Mouse (Mus musculus): ENCODE results near the gene Hoxa7. TPM values are rescaled to one million over a fixed set of nuclear protein-coding genes. Genes with fewer than 3 reads are reported as not detected.

Hoxa7 gene
- total RNA-seq, 2 experiments from 2014 or later = 21.5 to 26.6 TPM

- no peak for DNase-seq
Measured at GRCm38 (mm10) chr6:52196811-52197210, 24.8 kb downstream of the Hoxa7 start.

GRCm38 (mm10) chr6:52194690-52195089, 27.0 kb downstream of the Hoxa7 start:
- no peak for DNase-seq

- DNase-seq = peak; percentile 95
Measured at GRCm38 (mm10) chr6:52191860-52192550, 29.6 kb downstream of the Hoxa7 start.

GRCm38 (mm10) chr6:52190906-52191810, 30.5 kb downstream of the Hoxa7 start, which contains the start of gene Hoxa4:
Gene Hoxa4, minus strand, starts transcription at chr6:52191753.
- peak; percentile 48 for DNase-seq

- DNase-seq = peak; percentile 50
Measured at GRCm38 (mm10) chr6:52190410-52190809, 31.2 kb downstream of the Hoxa7 start.

- no peak for DNase-seq
Measured at GRCm38 (mm10) chr6:52189909-52190308, 31.7 kb downstream of the Hoxa7 start.

GRCm38 (mm10) chr6:52189172-52189591, 32.5 kb downstream of the Hoxa7 start:
- DNase-seq = peak; percentile 59

- no peak for DNase-seq
Measured at GRCm38 (mm10) chr6:52186500-52186899, 35.2 kb downstream of the Hoxa7 start.

- DNase-seq = no peak
Measured at GRCm38 (mm10) chr6:52185834-52186233, 35.8 kb downstream of the Hoxa7 start.

- peak; percentile 61 for DNase-seq
Measured at GRCm38 (mm10) chr6:52185222-52185621, 36.4 kb downstream of the Hoxa7 start.

- DNase-seq = peak; percentile 47
Measured at GRCm38 (mm10) chr6:52184668-52185067, 37.0 kb downstream of the Hoxa7 start.

GRCm38 (mm10) chr6:52183311-52184080, 38.2 kb downstream of the Hoxa7 start:
- peak; percentile 48 for DNase-seq

- DNase-seq = no peak
Measured at GRCm38 (mm10) chr6:52182793-52183192, 38.9 kb downstream of the Hoxa7 start.

- DNase-seq = no peak
Measured at GRCm38 (mm10) chr6:52182030-52182429, 39.6 kb downstream of the Hoxa7 start.

GRCm38 (mm10) chr6:52180726-52181125, 40.9 kb downstream of the Hoxa7 start:
- no peak for DNase-seq

GRCm38 (mm10) chr6:52180213-52180710, 41.4 kb downstream of the Hoxa7 start:
- DNase-seq = no peak

- no peak for DNase-seq
Measured at GRCm38 (mm10) chr6:52179690-52180089, 42.0 kb downstream of the Hoxa7 start.

- peak; percentile 15 for DNase-seq
Measured at GRCm38 (mm10) chr6:52178918-52179665, 42.6 kb downstream of the Hoxa7 start.

GRCm38 (mm10) chr6:52177806-52178205, 43.8 kb downstream of the Hoxa7 start:
- peak; percentile 2 for DNase-seq

- DNase-seq = peak; percentile 49
Measured at GRCm38 (mm10) chr6:52177061-52177735, 44.5 kb downstream of the Hoxa7 start, which contains the start of gene 5730596B20Rik. Gene 5730596B20Rik, plus strand, starts transcription at chr6:52177498.

GRCm38 (mm10) chr6:52176391-52176790, 45.3 kb downstream of the Hoxa7 start:
- no peak for DNase-seq

Data from adrenal gland, postnatal 10 days (tissue).